In the genomic region with DNA sequence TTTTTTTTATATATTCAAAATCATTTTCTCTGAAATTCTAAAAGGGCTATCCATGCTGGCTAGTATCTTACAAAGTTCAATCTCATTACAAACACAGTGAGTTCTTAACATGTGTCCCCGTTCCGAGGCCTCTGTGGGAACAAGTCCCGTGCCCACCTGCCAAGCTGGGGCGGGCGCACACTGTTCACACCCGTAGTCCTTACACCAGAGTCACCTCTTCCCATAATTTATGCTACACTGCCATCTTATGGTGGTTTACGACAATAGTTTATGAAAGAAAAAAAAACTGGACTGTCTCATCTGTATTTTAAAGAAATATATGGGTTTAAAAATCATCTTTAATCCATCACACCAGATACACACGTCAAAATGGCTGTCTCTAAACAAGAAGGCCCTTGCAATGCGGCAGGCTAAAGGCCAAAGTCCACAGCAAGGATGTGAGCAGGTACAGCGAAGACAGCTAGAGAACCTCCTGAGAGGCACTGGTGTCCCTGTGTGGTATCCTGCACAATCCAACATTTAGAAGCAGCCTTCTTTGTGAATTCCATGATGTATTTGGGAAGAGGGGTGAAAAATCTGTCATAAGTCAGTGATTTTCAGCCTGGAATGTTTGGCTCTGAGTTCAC, we compare ENCODE assay signal across 8 mouse cellular contexts.
DNase-seq lines count a peak whose midpoint lies in the region; ATAC-seq lines count a peak whose summit lies in the region.

No protein-coding gene starts in this region.

- H3K4me1 ChIP-seq in heart, embryonic 11.5 days (ENCODE audit: control insufficient read depth, insufficient read depth, low read length) = no peaks in the 10 kb centered on the region
- peaks cover 11% of the 10 kb centered on the region; the same call in 1 of the 2 replicates for H3K4me1 ChIP-seq in kidney, embryonic 16.5 days (ENCODE audit: insufficient read depth, low read length)
- H3K4me1 ChIP-seq in stomach, embryonic 14.5 days (ENCODE audit: control insufficient read depth, insufficient read depth, low read length) = no peaks in the 10 kb centered on the region

- H3K36me3 ChIP-seq in heart, embryonic 11.5 days (ENCODE audit: control insufficient read depth, insufficient read depth, low read length) = no peaks in the 10 kb centered on the region
- H3K36me3 ChIP-seq in kidney, embryonic 16.5 days (ENCODE audit: insufficient read depth, low read length) = no peaks in the 10 kb centered on the region
- no peaks in the 10 kb centered on the region for H3K36me3 ChIP-seq in stomach, embryonic 14.5 days (ENCODE audit: control insufficient read depth, insufficient read depth, low read length)

- peak; percentile 56 for DNase-seq in heart, adult 8-10 months (ENCODE audit: low spot score)
- DNase-seq in Muller cell, postnatal 12 days (ENCODE audit: inconsistent ontology term) = peak; percentile 76
- DNase-seq in cerebellum, postnatal 25 days = peak; percentile 42 to 67

- no peak overlapping the region for H3K4me2 ChIP-seq in heart, embryonic 11.5 days
- H3K4me2 ChIP-seq in kidney, embryonic 16.5 days (replicated peaks; ENCODE audit: low read depth, low read length) = peak overlapping the region; percentile 34
- no peak overlapping the region for H3K4me2 ChIP-seq in stomach, embryonic 14.5 days (replicated peaks; ENCODE audit: low read depth, low read length)

- H3K9ac ChIP-seq in heart, embryonic 11.5 days (ENCODE audit: low read depth, low read length) = no peak overlapping the region
- H3K9ac ChIP-seq in kidney, embryonic 16.5 days (replicated peaks; ENCODE audit: low read length) = no peak overlapping the region
- H3K9ac ChIP-seq in stomach, embryonic 14.5 days (replicated peaks; ENCODE audit: low read depth, low read length) = no peak overlapping the region

- no peaks in the 10 kb centered on the region for H3K9me3 ChIP-seq in heart, embryonic 11.5 days (replicated peaks; ENCODE audit: control insufficient read depth, low read length)
- H3K9me3 ChIP-seq in kidney, embryonic 16.5 days (ENCODE audit: low read length) = no peaks in the 10 kb centered on the region
- no peaks in the 10 kb centered on the region for H3K9me3 ChIP-seq in stomach, embryonic 14.5 days (ENCODE audit: control insufficient read depth, low read depth, low read length)

- no peaks in the 10 kb centered on the region for H3K27me3 ChIP-seq in heart, embryonic 11.5 days (ENCODE audit: control insufficient read depth, insufficient read depth, low read length)
- no peaks in the 10 kb centered on the region for H3K27me3 ChIP-seq in kidney, embryonic 16.5 days (ENCODE audit: insufficient read depth, low read length)
- no peaks in the 10 kb centered on the region for H3K27me3 ChIP-seq in stomach, embryonic 14.5 days (ENCODE audit: control insufficient read depth, insufficient read depth, low read length)

- H3K27ac ChIP-seq in heart, embryonic 11.5 days (ENCODE audit: low read depth, low read length) = no peak overlapping the region
- H3K27ac ChIP-seq in kidney, embryonic 16.5 days (ENCODE audit: low read length) = no peak overlapping the region
- no peak overlapping the region for H3K27ac ChIP-seq in stomach, embryonic 14.5 days (ENCODE audit: low read length)

- no peak for ATAC-seq in heart, embryonic 11.5 days (replicated peaks; ENCODE audit: insufficient number of reproducible peaks, low FRiP score, low TSS enrichment)
- ATAC-seq in granulocyte monocyte progenitor cell, adult 5-6 weeks (replicated peaks; ENCODE audit: poor library complexity, severe bottlenecking) = peak; percentile 93
- ATAC-seq in kidney, embryonic 16.5 days (ENCODE audit: low FRiP score, low TSS enrichment) = peak; percentile 70; the same call in 1 of the 2 replicates
- ATAC-seq in megakaryocyte, adult 5-6 weeks (ENCODE audit: poor library complexity, severe bottlenecking) = peak; percentile 70
- ATAC-seq in stomach, embryonic 14.5 days (ENCODE audit: insufficient number of reproducible peaks, insufficient read depth, low FRiP score, low read depth) = 0 out of 2 replicates have a peak, but pooled peaks have one; percentile 61

- H3K4me3 ChIP-seq in heart, embryonic 11.5 days (ENCODE audit: low read depth, low read length) = no peak overlapping the region
- H3K4me3 ChIP-seq in kidney, embryonic 16.5 days (ENCODE audit: low read length) = no peak overlapping the region
- no peak overlapping the region for H3K4me3 ChIP-seq in stomach, embryonic 14.5 days (ENCODE audit: low read depth, low read length)

- WGBS in heart, embryonic 11.5 days (ENCODE audit: insufficient replicate concordance) = 44% methylated on average over 10 of the region's 10 CpGs
- 28% methylated on average over 10 of the region's 10 CpGs for WGBS in kidney, embryonic 16.5 days
- WGBS in stomach, embryonic 14.5 days = 21% methylated on average over 10 of the region's 10 CpGs
